Mouse (Mus musculus): ENCODE data around the gene Sgcd. TPM values are rescaled to one million over a fixed set of nuclear protein-coding genes. Genes with fewer than 3 reads are reported as not detected.
"Not testable (repeated sequence)": the region's sequence is repeated elsewhere in the genome, so short reads cannot be mapped to it uniquely, and the experiment has no call there.

Sgcd gene
- total RNA-seq, 1 experiment from 2014 or later: 14.5 TPM

DNA sequence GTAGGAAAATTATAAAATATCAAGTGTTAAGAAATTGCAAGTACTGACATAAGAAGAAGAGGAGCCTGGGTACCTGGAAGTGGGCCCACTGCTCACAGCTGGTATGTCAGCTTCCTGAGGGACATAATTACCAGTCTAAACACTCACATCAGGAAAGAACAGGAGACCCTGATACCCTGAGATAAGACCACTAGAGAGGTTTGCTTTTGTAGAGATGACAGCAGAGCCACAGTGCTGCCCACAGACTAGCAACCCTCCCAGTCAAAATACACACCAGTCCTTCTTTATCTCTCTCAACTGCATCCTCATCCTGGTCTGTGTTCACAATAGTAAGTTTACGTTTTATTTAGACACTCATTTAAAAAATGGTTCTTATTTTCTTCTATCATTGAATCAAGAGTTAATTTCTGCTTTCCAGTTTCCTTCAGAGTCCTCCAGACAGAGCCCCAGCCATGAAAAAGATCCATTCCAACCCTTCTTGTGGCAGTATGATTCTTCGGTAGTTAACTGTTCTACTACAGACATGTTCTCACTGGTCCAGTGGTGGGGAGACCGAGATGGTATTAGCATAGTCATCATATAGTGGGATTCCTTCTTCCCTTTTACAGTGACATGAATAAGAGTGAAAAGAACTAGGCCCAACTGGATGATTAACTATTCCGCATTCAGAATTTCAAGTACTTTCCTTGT lies 211.4 kb downstream of the Sgcd start:
- DNase-seq: no peak

- no peak for DNase-seq
Observed at GRCm38 (mm10) chr11:47776019-47776418, 212.8 kb downstream of the Sgcd start.

GRCm38 (mm10) chr11:47765859-47766258 lies 222.9 kb downstream of the Sgcd start:
- no peak for DNase-seq

- DNase-seq: not testable (repeated sequence)
Observed at GRCm38 (mm10) chr11:47763569-47763968, 225.2 kb downstream of the Sgcd start.

DNA sequence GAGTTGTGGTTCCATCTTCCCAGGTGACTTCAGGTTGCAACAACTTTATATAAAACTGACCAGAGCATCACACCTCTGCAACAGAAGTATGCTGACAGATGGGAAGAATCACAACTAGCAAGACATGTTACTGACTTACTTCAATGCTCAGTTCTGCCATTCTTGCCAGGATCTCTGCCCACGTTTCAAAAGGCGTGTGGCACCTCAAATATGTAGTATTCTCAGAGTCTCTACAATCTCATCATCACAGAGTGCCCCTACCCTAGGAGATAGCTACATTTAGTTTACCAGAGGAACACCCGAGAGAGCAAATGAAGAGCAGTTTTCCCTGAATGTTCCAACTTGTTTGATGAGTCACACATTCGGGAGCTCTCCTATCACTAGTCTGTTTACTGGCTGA lies 229.8 kb downstream of the Sgcd start:
- no peak for DNase-seq

DNA sequence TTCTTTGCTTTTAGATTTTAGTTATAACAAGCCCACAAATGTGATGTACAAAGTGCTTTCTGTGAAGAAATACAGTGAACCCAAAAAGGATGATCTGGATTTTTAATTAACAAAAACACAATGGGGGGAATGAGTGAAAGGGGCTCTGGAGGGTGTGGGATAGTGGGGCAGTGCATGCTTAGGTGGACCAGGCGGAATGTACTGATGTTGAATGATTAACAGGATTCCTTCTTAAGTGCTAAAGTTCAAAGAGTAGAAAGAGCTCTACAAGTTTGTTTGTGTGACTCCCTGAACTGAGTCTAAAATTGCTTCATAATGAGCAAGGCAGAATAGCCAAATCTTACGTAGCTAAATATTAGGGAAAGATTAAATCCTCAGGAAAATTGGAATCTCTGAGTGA lies 246.0 kb downstream of the Sgcd start:
- DNase-seq: no peak

DNA sequence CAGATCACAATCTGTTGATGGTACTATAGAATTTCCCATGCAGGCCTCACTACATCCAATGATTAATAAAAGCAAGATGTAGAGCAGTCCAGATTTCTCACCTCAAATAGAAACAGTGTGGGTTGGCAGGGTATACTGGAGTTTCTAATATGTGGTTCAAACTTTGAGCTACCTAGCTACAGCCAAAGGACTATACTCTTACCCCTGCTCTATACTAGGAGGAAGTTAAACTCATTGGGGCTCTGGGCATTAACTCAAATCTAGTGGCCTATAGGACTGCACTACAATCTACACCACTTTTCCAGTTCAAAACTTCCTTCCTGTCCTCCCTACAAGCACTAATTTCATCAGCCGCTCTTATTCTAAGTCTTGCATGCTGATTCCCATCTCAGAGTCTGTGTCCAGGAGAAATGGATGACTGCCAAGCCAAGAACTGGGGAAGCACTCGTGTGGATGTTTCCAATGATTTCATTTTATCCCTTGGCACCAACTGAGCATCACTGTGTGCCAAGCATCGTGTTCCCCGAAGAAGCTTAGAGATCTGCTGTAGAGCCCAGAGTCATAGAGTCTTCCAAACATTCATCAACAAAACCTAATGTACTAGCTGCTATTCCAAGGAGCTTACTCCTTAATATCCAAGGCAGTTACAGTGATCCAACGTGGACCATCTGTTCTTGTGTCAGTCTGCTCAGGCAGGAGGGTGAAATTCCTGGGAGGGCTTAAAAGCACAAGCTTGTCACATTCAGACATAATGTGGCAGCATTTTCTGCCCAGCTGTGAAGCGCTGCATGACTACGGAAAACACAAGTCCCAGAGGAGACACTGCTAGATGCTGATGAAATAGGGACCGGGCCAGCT lies 283.6 kb downstream of the Sgcd start:
- DNase-seq: no peak

DNA sequence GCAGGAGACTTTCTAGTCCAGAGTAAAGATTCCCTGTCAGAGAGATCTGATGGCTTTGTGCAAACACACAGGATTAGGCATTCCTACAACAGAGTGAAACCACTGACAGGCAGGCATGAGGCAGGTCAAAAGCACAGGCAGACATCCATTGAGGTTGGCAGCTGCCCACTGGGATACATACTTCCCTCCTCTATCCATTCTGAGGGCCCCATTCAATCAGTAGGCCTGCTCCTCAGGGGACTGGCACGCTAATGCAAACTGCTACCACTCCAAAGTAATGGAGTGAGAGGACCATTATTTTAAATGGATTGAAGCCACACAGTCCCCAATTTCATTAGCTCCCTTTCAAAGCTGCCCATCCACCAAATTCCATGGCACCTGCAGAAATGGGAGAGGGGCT lies 293.2 kb downstream of the Sgcd start:
- no peak for DNase-seq

DNA sequence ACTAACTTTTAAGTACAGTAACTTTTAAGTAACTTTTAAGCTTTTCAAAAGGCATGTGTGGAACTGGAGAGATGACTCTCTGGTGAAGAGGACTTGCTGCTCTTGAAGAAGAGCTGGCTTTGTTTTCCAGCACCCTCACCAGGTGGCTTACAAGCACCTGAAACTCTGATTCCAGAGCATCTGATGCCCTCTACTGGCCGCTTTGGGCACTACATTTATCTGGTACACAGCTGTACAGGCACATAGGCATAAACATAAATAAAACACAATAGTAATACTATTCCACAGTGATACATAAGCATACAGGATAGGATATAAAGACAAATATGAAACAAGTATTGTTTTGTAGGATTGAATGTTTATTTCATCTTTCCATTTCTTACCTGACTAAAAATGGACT lies 330.6 kb downstream of the Sgcd start:
- peak; percentile 56 for DNase-seq

- DNase-seq: no peak
Observed at GRCm38 (mm10) chr11:47645911-47646310, 342.9 kb downstream of the Sgcd start.

GRCm38 (mm10) chr11:47641567-47642259 lies 347.1 kb downstream of the Sgcd start:
- no peak for DNase-seq

- DNase-seq: no peak
Observed at GRCm38 (mm10) chr11:47640556-47640955, 348.2 kb downstream of the Sgcd start.

- no peak for DNase-seq
Observed at GRCm38 (mm10) chr11:47630186-47630585, 358.6 kb downstream of the Sgcd start.

DNA sequence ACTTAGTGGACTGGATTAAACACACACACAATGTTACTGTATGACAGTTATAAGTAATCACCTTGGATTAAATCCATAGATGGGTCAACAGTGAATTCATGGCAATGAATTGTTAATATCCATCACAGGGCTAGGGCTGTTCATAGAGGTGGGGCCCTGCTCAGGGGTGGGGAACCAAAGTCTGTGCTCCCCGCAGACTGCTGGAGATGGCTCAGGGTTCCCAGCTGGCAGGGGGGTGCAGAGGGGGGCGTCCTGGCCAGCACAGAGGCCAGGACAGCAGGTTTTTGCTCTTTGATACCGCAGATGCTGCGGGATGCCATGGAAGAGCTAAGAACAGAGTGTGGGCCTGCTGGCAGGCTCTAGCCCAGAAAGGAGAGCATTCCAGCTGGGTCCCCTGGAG lies 378.9 kb downstream of the Sgcd start:
- DNase-seq: no peak

- no peak for DNase-seq
Observed at GRCm38 (mm10) chr11:47574635-47575034, 414.1 kb downstream of the Sgcd start.

DNA sequence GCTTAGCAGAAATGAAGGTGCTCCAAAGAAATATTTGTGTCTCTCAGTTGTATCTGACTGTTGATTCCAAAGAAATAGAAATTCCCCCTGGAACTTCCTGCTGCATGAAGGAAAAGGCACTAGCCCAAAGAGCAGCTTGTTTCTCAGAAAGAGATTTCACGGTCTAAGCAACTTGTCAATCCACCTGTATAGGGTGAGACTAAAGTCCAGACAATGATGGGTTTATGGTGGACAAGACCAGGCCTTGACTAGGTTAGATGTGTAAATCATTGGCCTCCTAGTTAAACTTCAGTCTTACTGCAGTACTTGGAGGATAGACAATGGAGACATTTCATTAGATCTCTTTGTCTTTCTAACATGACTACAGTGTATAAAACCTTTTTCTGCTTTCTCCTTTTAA lies 420.3 kb downstream of the Sgcd start:
- DNase-seq: no peak

- DNase-seq: no peak
Observed at GRCm38 (mm10) chr11:47566156-47566555, 422.6 kb downstream of the Sgcd start.

DNA sequence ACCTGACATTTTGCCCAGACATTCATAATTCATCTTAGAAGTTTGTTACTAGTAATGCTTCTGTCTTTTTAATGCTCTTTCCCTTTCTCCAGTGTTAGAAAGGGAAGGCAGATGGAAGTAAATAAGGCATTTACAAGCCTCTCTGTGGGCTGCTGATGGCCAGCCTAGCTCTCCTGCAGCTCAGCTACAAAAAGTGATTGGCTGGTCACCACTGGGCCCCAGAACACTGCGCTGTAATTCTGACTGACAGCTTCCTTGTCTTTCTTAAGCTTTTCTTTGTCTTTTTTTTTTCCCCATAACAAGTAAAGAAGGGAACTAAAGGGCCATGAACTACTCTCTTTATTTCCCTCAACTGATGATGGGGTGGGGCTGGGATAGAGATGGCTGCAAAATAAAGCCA lies 463.9 kb downstream of the Sgcd start:
- DNase-seq: no peak

GRCm38 (mm10) chr11:47508047-47508446 lies 480.7 kb downstream of the Sgcd start:
- DNase-seq: no peak

DNA sequence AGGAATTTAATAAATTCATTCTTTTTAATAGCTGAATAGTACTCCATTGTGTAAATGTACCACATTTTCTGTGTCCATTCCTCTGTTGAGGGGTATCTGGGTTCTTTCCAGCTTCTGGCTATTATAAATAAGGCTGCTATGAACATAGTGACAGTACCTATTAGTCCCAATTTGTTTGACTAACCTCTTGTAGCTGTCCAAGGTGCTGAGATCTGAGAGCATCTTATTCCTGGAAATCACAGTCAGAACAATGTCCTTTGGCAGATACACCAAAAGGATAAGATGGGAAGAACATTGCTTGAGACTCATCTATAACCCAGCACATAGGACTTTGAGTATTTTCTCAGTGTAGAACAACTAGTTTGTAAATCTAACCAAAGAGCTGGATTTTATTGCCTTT lies 485.5 kb downstream of the Sgcd start:
- not testable (repeated sequence) for DNase-seq

DNA sequence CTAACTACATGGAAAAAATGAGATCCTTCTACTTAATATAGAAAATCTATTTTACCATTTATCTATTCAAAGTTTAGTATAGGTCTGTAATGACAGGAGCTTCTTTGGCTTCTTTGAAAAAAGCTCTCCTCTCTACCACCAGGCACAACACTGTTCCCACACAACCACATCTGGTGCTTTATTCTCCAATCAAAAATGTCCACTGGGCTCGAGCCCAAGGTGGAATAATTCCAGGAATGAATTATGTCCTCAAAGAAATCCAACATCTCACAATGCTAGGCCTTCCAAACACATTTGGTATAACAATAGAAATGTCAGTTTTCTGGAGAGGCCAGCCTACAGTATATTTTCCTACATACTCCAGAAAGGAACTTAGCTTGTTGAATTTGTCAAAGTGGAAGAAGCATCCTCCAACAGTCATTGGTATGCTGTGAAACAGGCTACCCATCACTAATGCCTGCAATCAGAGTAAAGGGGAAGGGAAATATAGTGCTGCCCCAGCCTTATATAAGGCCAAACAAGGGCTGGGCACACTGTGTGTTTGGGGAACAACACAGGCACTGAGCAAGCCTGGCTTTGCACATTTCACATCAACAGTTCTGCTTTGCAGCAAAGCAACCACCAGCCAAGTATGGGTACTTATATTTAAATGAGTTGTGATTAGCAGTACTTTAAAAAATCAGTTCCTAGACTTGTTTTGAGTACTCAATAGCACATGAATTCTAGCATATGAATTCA lies 515.1 kb downstream of the Sgcd start:
- no peak for DNase-seq

GRCm38 (mm10) chr11:47460700-47461099 lies 528.1 kb downstream of the Sgcd start:
- DNase-seq: not testable (repeated sequence)
